In the genomic region with DNA sequence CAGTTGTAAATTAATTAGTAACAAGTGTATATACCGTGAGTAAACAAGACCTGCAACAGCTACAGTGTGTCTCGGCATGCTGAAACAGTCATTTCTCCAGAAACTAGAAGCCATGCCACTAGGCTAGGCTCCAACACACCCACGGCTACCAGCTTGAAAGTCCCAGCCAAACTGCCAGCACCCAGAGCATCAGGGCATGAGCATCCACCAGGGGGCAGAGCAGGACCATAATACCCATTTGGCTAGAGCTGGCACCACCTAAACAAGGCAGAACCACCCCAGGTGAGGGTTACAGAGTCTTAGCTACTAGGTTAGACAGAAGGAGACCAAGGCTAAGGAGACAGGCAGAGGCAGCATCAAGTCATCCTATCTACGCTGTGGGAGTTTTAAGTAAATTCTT, we compare ENCODE assay signal across 9 mouse cellular contexts. TPM values are rescaled to one million over a fixed set of nuclear protein-coding genes. Genes with fewer than 3 reads are reported as not detected.
DNase-seq lines count a peak whose midpoint lies in the region; ATAC-seq and TF ChIP-seq lines count a peak whose summit lies in the region.
"Had no signal": no experiment of that assay in that cellular context is flagged by ENCODE, and none has a peak within 500 bp of the region (broad histone marks: within the 10 kb centered on the region; RNA-seq: fewer than 3 reads in every experiment).

No protein-coding gene starts in this region.

- H3K9ac ChIP-seq in heart, postnatal 0 days (replicated peaks; ENCODE audit: low read depth, low read length) = no peak overlapping the region
- H3K9ac ChIP-seq: limb, embryonic 13.5 days had no signal

- TF ChIP-seq CTCF in E14TG2a.4 (conservative IDR thresholded peaks at IDR 0.05; ENCODE audit: low read length) = peak; percentile 62
- peak; percentile 92 for TF ChIP-seq CTCF in bone marrow, adult 2 months (IDR thresholded peaks at IDR 0.05; ENCODE audit: control insufficient read depth, insufficient read depth, low read length)
- TF ChIP-seq CTCF in embryonic fibroblast, embryonic 13.5 days (IDR thresholded peaks at IDR 0.05; ENCODE audit: borderline replicate concordance, insufficient read depth, low read length) = peak; percentile 91
- TF ChIP-seq CTCF in heart, postnatal 0 days (IDR thresholded peaks at IDR 0.05; ENCODE audit: low read depth) = peak; percentile 94

- TF ChIP-seq POLR2A in bone marrow, adult 2 months (IDR thresholded peaks at IDR 0.05; ENCODE audit: borderline replicate concordance, control insufficient read depth, low read depth, low read length) = no peak
- no peak for TF ChIP-seq POLR2A in embryonic fibroblast, embryonic 13.5 days (IDR thresholded peaks at IDR 0.05; ENCODE audit: low read depth, low read length)

- H3K36me3 ChIP-seq in E14TG2a.4 (ENCODE audit: insufficient read depth, low read length) = no peaks in the 10 kb centered on the region
- H3K36me3 ChIP-seq in heart, postnatal 0 days (replicated peaks; ENCODE audit: control insufficient read depth, insufficient read depth, low read length) = no peaks in the 10 kb centered on the region
- H3K36me3 ChIP-seq: limb, embryonic 13.5 days had no signal

- TF ChIP-seq EP300 in heart, postnatal 0 days (IDR thresholded peaks at IDR 0.05; ENCODE audit: low read depth) = no peak

- no peak overlapping the region for H3K4me3 ChIP-seq in E14TG2a.4 (replicated peaks; ENCODE audit: low read length)
- H3K4me3 ChIP-seq in bone marrow, adult 2 months (replicated peaks; ENCODE audit: control insufficient read depth, low read depth, low read length) = no peak overlapping the region
- H3K4me3 ChIP-seq in embryonic fibroblast, embryonic 13.5 days (ENCODE audit: insufficient read depth, low read length) = no peak overlapping the region
- H3K4me3 ChIP-seq in heart, postnatal 0 days (ENCODE audit: low read depth, low read length) = no peak overlapping the region
- H3K4me3 ChIP-seq: limb, embryonic 13.5 days had no signal

- 17% methylated on average over 4 of the region's 4 CpGs for WGBS in bone marrow, adult 2 months
- 14% methylated on average over 4 of the region's 4 CpGs for WGBS in heart, postnatal 0 days

- DNase-seq in heart, postnatal 0 days (ENCODE audit: low spot score) = peak; percentile 46
- peak; percentile 93 for DNase-seq in layer of hippocampus, adult 11-12 months (ENCODE audit: low spot score)
- DNase-seq in lung, postnatal 10 days = peak; percentile 76
- peak; percentile 95 for DNase-seq in retina, embryonic 14.5 days (ENCODE audit: low spot score)
- DNase-seq in thymus, postnatal 36 days = peak; percentile 29 to 48

- ATAC-seq in heart, postnatal 0 days (ENCODE audit: insufficient read depth, low read depth) = peak; percentile 49

- H3K4me1 ChIP-seq in E14TG2a.4 (replicated peaks; ENCODE audit: low read depth, low read length) = peaks cover 21% of the 10 kb centered on the region
- no peaks in the 10 kb centered on the region for H3K4me1 ChIP-seq in bone marrow, adult 2 months (ENCODE audit: control insufficient read depth, insufficient read depth, low read length)
- H3K4me1 ChIP-seq in embryonic fibroblast, embryonic 13.5 days (ENCODE audit: control insufficient read depth, insufficient read depth, low read length) = peaks cover 12% of the 10 kb centered on the region
- H3K4me1 ChIP-seq in heart, postnatal 0 days (ENCODE audit: control insufficient read depth, insufficient read depth) = 0 out of 2 replicates have a peak, but pooled peaks cover 2% of the 10 kb centered on the region

- H3K27ac ChIP-seq in bone marrow, adult 2 months (ENCODE audit: control insufficient read depth, insufficient read depth, low read depth, low read length, poor library complexity) = no peak overlapping the region
- no peak overlapping the region for H3K27ac ChIP-seq in embryonic fibroblast, embryonic 13.5 days (ENCODE audit: insufficient read depth, low read length)
- H3K27ac ChIP-seq in heart, postnatal 0 days (ENCODE audit: low read depth) = no peak overlapping the region
- H3K27ac ChIP-seq: limb, embryonic 13.5 days had no signal

- H3K9me3 ChIP-seq in E14TG2a.4 (ENCODE audit: low read length) = no peaks in the 10 kb centered on the region
- H3K9me3 ChIP-seq in heart, postnatal 0 days (replicated peaks; ENCODE audit: control insufficient read depth, low read length) = no peaks in the 10 kb centered on the region
- H3K9me3 ChIP-seq: limb, embryonic 13.5 days had no signal

- H3K27me3 ChIP-seq in E14TG2a.4 (ENCODE audit: insufficient read depth, low read length) = peaks cover 15% of the 10 kb centered on the region
- 0 out of 2 replicates have a peak, but pooled peaks cover 6% of the 10 kb centered on the region for H3K27me3 ChIP-seq in heart, postnatal 0 days (ENCODE audit: control insufficient read depth, insufficient read depth, low read length)

- no peak overlapping the region for H3K4me2 ChIP-seq in heart, postnatal 0 days (ENCODE audit: low read depth, low read length)
- H3K4me2 ChIP-seq: limb, embryonic 13.5 days had no signal

RNA-seq across cellular contexts. Expression of a gene that starts 55.6 kb away (rescaled TPM):
- 1.3 and 4.4 TPM in 2 replicates for polyA plus RNA-seq in bone marrow, adult 2 months (2011; ENCODE audit: insufficient read depth, insufficient read length, low replicate concordance, missing spikeins)
- not detected in 2 replicates for polyA plus RNA-seq in embryonic fibroblast, embryonic 13.5 days (2011; ENCODE audit: insufficient read length, low read depth, missing spikeins)
- 0.58 TPM in 1 of 2 replicates, not detected in the other for total RNA-seq in heart, postnatal 0 days (2014; rRNA removed; ENCODE audit: low replicate concordance)
- polyA plus RNA-seq in heart, postnatal 0 days (2015; fragmentation: Nextera tagmentation; extraction: Ambion mirVana) = 0.07 and 0.08 TPM in 2 replicates

Comparison
In these comparisons a context has a peak if more than half of its experiments do, and no peak if none do; other contexts are left out.
1. DNase-seq: peak in every context shown above with its lines; median percentile 95 in retina, embryonic 14.5 days; 93 in layer of hippocampus, adult 11-12 months; 76 in lung, postnatal 10 days; 46 in heart, postnatal 0 days; 38 in thymus, postnatal 36 days.